Mouse (Mus musculus) neural tube, embryonic 14.5 days (tissue): ENCODE measurements around the gene Dhx29. TPM values are rescaled to one million over a fixed set of nuclear protein-coding genes. Genes with fewer than 3 reads are reported as not detected.

ENCODE experiments used
- ATAC-seq: fragments of 200-750 bp; cut with Nextera tagmentation; 2 replicates; pipeline ENCODE4 v1.8.0; 2017; ENCODE audit warnings: low read depth, mild to moderate bottlenecking, moderate TSS enrichment, moderate library complexity
- H3K27ac ChIP-seq: fragments of 300-500 bp; sonication (generic); 2 replicates; pipeline ENCODE4 v1.5.1; 2014; ENCODE audit warnings: low read depth, mild to moderate bottlenecking, control low read depth, low read length, moderate library complexity, mixed read lengths
- H3K27me3 ChIP-seq: fragments of 300-500 bp; sonication (generic); 2 replicates; pipeline ENCODE4 v1.6.1; 2014; ENCODE audit warnings: low read length; ENCODE audit not compliant: control insufficient read depth, insufficient read depth
- H3K36me3 ChIP-seq: fragments of 300-500 bp; sonication (generic); 2 replicates; pipeline ENCODE4 v1.6.1; 2014; ENCODE audit warnings: low read length, mixed read lengths; ENCODE audit not compliant: control insufficient read depth, insufficient read depth
- H3K4me1 ChIP-seq: fragments of 300-500 bp; sonication (generic); 2 replicates; pipeline ENCODE4 v1.6.1; 2014; ENCODE audit warnings: low read length; ENCODE audit not compliant: control insufficient read depth, insufficient read depth
- H3K4me2 ChIP-seq: fragments of 300-500 bp; sonication (generic); 2 replicates; pipeline ENCODE4 v1.6.1; 2014; ENCODE audit warnings: mild to moderate bottlenecking, low read depth, low read length, control low read depth
- H3K4me3 ChIP-seq: fragments of 300-500 bp; sonication (generic); 2 replicates; pipeline ENCODE4 v1.5.1; 2014; ENCODE audit warnings: low read depth, low read length, control low read depth, mixed read lengths
- H3K9ac ChIP-seq: fragments of 300-500 bp; sonication (generic); replicated peaks from 2 replicates; pipeline ENCODE4 v1.6.1; 2014; ENCODE audit warnings: low read depth, mild to moderate bottlenecking, control low read depth, low read length, mixed read lengths
- H3K9me3 ChIP-seq: fragments of 300-500 bp; sonication (generic); 2 replicates; pipeline ENCODE4 v1.6.1; 2016; ENCODE audit warnings: low read length; ENCODE audit not compliant: control insufficient read depth
- WGBS: fragments of 180-500 bp; shearing (Covaris S2); extraction: QIAGEN DNeasy Blood & Tissue Kit; methylation state at CpG from one replicate; pipeline ENCODE4 v1.1.7; 2014; 5-methylcytosine and 5-hydroxymethylcytosine counted together
- polyA plus RNA-seq: library from polyadenylated mRNA; unstranded; fragments of >200 nt; fragmentation: Nextera tagmentation; extraction: Ambion mirVana; gene quantifications from 2 replicates; pipeline ENCODE4 v1.2.1, GENCODE M21; 2014

Dhx29 gene
- polyA plus RNA-seq, 1 experiment from 2014 or later, result 30.0 TPM

- WGBS, result under 1% methylated on average over 62 of the region's 63 CpGs
- Histone ChIP-seq H3K9ac (peak within 1 kb of the TSS; percentile 41), H3K4me1 (peaks cover 9% of the 10 kb centered on the region), H3K4me3 (peak within 1 kb of the TSS; percentile 38), H3K4me2 (peak within 1 kb of the TSS; percentile 70), H3K9me3 (no peaks in the 10 kb centered on the region), H3K27me3 (peaks cover 76% of the 10 kb centered on the region), H3K27ac (no peak within 1 kb of the TSS), H3K36me3 (no peaks in the 10 kb centered on the region)
- ATAC-seq, result peak; percentile 50; the same call in 1 of the 2 replicates
Measured at GRCm38 (mm10) chr13:112993531-112994152, 66.4 kb downstream of the Dhx29 start, which contains the start of gene Mcidas. TSS of gene Mcidas (plus strand) at chr13:112993845.

GRCm38 (mm10) chr13:112994191-112994590 lies 66.9 kb downstream of the Dhx29 start:
- Histone ChIP-seq H3K36me3 (no peaks in the 10 kb centered on the region), H3K4me1 (peaks cover 13% of the 10 kb centered on the region), H3K4me2 (peak overlapping the region; percentile 70), H3K9ac (peak overlapping the region; percentile 41; the same call in 1 of the 2 replicates), H3K9me3 (no peaks in the 10 kb centered on the region), H3K4me3 (peak overlapping the region; percentile 38), H3K27me3 (peaks cover 76% of the 10 kb centered on the region), H3K27ac (no peak overlapping the region)
- WGBS, result under 1% methylated on average over 25 of the region's 25 CpGs
- peak; percentile 39; the same call in 1 of the 2 replicates for ATAC-seq

GRCm38 (mm10) chr13:112996407-112996806 lies 69.2 kb downstream of the Dhx29 start:
- Histone ChIP-seq H3K4me3 (no peak overlapping the region), H3K36me3 (no peaks in the 10 kb centered on the region), H3K27ac (no peak overlapping the region), H3K9ac (no peak overlapping the region), H3K9me3 (no peaks in the 10 kb centered on the region), H3K4me1 (peaks cover 13% of the 10 kb centered on the region), H3K27me3 (peaks cover 76% of the 10 kb centered on the region), H3K4me2 (no peak overlapping the region)
- 70% methylated on average over 4 of the region's 4 CpGs for WGBS
- no peak for ATAC-seq

GRCm38 (mm10) chr13:112997369-112997768 lies 70.1 kb downstream of the Dhx29 start:
- WGBS, result 66% methylated on average over 6 of the region's 6 CpGs
- Histone ChIP-seq H3K9ac (no peak overlapping the region), H3K4me1 (peaks cover 13% of the 10 kb centered on the region), H3K4me2 (no peak overlapping the region), H3K27me3 (peaks cover 74% of the 10 kb centered on the region), H3K4me3 (no peak overlapping the region), H3K9me3 (no peaks in the 10 kb centered on the region), H3K27ac (no peak overlapping the region), H3K36me3 (no peaks in the 10 kb centered on the region)
- ATAC-seq, result no peak

- ATAC-seq, result peak; percentile 61
- Histone ChIP-seq H3K27me3 (peaks cover 65% of the 10 kb centered on the region), H3K4me1 (peaks cover 9% of the 10 kb centered on the region), H3K9ac (peak overlapping the region; percentile 25; the same call in 1 of the 2 replicates), H3K36me3 (no peaks in the 10 kb centered on the region), H3K27ac (no peak overlapping the region), H3K4me3 (peak overlapping the region; percentile 39), H3K4me2 (peak overlapping the region; percentile 75), H3K9me3 (no peaks in the 10 kb centered on the region)
- under 1% methylated on average over 46 of the region's 46 CpGs for WGBS
Measured at GRCm38 (mm10) chr13:112998427-112999201, 71.4 kb downstream of the Dhx29 start.

GRCm38 (mm10) chr13:113000090-113000489 lies 72.8 kb downstream of the Dhx29 start:
- Histone ChIP-seq H3K4me3 (no peak overlapping the region), H3K36me3 (no peaks in the 10 kb centered on the region), H3K4me2 (no peak overlapping the region), H3K27me3 (peaks cover 50% of the 10 kb centered on the region), H3K27ac (no peak overlapping the region), H3K9me3 (no peaks in the 10 kb centered on the region), H3K9ac (no peak overlapping the region), H3K4me1 (peaks cover 5% of the 10 kb centered on the region)
- WGBS, result 88% methylated on average over 3 of the region's 3 CpGs
- no peak for ATAC-seq

GRCm38 (mm10) chr13:113000576-113001318 lies 73.5 kb downstream of the Dhx29 start:
- Histone ChIP-seq H3K9me3 (no peaks in the 10 kb centered on the region), H3K9ac (no peak overlapping the region), H3K4me2 (no peak overlapping the region), H3K4me1 (peaks cover 5% of the 10 kb centered on the region), H3K36me3 (no peaks in the 10 kb centered on the region), H3K27me3 (peaks cover 45% of the 10 kb centered on the region), H3K27ac (no peak overlapping the region), H3K4me3 (no peak overlapping the region)
- WGBS, result 76% methylated on average over 9 of the region's 9 CpGs
- ATAC-seq, result no peak

GRCm38 (mm10) chr13:113012683-113013082 lies 85.4 kb downstream of the Dhx29 start:
- H3K4me1 ChIP-seq, result no peaks in the 10 kb centered on the region
- no peak overlapping the region for H3K27ac ChIP-seq
- no peaks in the 10 kb centered on the region for H3K36me3 ChIP-seq
- no peak overlapping the region for H3K4me3 ChIP-seq
- no peaks in the 10 kb centered on the region for H3K27me3 ChIP-seq
- H3K4me2 ChIP-seq, result no peak overlapping the region
- no peak for ATAC-seq
- no peaks in the 10 kb centered on the region for H3K9me3 ChIP-seq
- 91% methylated on average over 6 of the region's 6 CpGs for WGBS
- no peak overlapping the region for H3K9ac ChIP-seq
